Mouse (Mus musculus) adrenal gland, adult 10 weeks (tissue): ENCODE data around the gene Nt5dc1. TPM values are rescaled to one million over a fixed set of nuclear protein-coding genes. Genes with fewer than 3 reads are reported as not detected.

Source experiments
- polyA plus RNA-seq: library from polyadenylated mRNA; stranded (reverse); fragments of 350-450 nt; fragmentation: Illumina TruSeq; extraction: RNeasy Lipid Tissue Mini Kit (QIAGEN cat#74804); gene quantifications from one replicate; pipeline ENCODE4 v1.2.3, GENCODE M21; 2014; ENCODE audit warnings: low read depth, low replicate concordance

The Nt5dc1 gene
- polyA plus RNA-seq, result 66.6 TPM

DNA sequence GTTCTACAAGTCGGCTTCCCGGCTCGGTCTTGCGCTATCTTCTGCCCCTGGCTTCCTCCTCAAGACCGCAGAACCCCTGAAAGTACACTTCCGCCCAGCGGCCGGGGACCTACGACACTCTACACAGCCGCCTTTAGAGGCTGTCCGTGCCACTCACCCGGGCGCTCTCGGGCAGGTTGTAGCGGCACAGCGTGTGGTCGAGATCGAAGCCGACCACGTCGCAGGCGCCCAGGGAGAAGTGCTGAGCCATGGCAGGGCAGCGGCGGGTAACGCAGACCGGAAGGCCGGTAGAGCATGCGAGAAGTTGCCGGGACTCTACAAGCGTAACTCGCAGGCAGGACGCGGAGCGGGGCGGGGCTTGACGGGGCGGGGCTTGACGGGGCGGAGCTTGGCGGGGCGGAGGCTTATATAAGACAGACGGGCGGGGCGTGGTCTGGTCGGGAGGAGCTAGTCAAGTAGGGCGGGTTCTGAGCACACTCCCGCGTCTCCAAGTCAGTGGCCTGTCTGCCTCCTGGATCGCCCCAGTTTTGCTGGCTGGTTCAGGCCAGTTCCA lies at the start of gene Nt5dc1:
Gene Nt5dc1, minus strand, starts transcription at position 349 of the 553 bp plus-strand sequence.

DNA sequence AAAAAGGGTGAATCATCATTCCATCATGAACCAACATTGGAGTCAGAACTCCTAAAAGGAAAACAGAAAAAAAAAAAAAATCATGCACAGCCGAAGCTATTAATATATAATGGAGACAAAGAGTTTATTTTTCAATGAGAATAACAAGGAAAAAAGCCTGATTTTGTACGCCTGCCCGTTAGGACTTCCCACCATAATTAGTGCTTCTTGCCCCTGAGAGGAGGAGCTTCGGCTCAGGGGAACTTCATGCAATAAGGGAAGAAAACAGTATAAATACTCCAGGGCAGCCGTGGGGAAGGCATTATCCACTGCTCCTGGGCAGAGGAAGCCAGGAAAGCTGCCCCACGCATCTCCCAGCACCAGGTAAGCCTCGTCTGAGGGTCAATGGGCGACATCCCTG lies 28.7 kb downstream of the Nt5dc1 start, which contains the start of gene Col10a1:
Gene Col10a1, plus strand, starts transcription at position 301 of the 400 bp plus-strand sequence.

DNA sequence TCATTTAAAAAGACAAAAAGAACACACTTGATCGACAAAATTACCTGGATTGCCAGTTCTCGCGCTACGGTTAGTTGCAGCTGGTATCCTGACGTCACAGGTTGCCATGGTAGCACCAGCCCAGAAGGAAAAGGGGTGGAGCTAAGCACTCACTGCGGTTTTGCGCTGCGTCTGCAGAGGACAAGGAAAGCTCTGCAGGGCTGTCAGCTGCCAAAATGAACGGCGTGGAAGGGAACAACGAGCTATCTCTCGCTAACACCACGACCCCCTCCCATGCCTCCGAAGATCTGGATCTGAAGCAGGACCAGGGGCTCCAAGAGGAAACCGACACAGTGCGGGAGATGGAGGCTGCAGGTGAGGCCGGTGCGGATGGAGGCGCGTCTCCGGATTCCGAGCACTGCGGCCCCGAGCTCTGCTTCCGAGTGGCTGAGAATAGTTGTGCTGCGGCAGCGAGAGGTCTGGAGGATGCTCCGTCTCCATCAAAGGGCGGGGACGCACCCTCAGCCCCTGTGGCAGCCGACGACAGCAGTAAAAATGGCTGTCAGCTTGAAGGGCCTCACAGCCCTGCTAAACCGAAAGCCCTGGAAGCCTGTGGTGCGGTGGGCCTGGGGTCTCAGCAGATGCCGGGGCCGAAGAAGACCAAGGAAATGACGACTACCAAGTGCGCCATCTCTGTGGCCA lies 120.9 kb downstream of the Nt5dc1 start, which contains the start of gene Tspyl4:
Gene Tspyl4, plus strand, starts transcription at position 144 of the 681 bp plus-strand sequence.

DNA sequence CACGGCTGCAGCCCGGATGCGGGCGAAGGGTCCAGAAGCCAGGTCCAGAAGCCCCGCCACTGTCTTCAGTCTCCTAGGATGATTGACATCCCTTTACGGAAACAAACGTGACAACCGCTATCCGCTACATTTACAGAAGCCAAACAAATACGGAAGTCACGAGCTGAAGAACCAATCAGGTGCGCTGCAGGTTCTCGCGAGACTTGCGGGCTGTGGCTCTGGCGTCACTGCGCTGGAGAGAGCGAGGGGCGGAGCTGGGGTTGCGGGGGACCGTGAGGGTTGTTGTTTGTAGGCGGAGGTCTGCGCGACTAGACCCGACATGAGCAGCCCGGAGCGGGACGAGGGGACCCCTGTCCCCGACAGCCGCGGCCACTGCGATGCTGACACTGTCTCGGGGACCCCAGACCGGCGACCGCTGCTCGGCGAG lies 136.4 kb downstream of the Nt5dc1 start, which contains the start of gene Tspyl1:
Gene Tspyl1, plus strand, starts transcription at position 229 of the 427 bp plus-strand sequence.

Other genes with a start within 250 kb of the Nt5dc1 start
- gene Dse, start 210.8 kb downstream of the Nt5dc1 start, polyA plus RNA-seq, result 13.1 TPM
- gene Tspyl1, start 136.4 kb downstream of the Nt5dc1 start, polyA plus RNA-seq, result 101 TPM
- 46.5 TPM for gene Tspyl4, start 121.1 kb downstream of the Nt5dc1 start, polyA plus RNA-seq
- gene Col10a1, start 28.6 kb downstream of the Nt5dc1 start, polyA plus RNA-seq, result not detected
- gene Frk, start 64.8 kb upstream of the Nt5dc1 start, polyA plus RNA-seq, result 37.5 TPM